Mouse (Mus musculus): ENCODE data around the gene Gabra1. TPM values are rescaled to one million over a fixed set of nuclear protein-coding genes. Genes with fewer than 3 reads are reported as not detected.

Gene Gabra1
- not detected for polyA plus RNA-seq (2017; shearing (Covaris generic))

DNA sequence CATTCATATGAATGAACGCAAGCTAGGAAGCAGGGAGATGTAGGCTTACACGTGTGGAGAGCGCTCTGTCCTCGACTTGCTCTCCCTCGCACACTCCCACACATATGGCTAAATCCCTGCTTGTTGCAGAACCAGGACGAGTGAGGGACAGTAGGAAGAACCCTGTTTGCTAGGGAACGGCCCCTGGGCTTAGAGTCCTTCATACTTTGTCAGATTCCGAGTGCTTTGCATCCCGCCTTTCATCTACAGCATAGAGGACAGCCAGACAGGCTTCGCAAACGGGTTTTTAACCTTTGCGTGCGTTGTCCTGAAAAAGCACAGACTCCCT, at the start of gene Gabra1:
Gene Gabra1 (minus strand): TSS at position 106 of the 328 bp plus-strand sequence.
- ATAC-seq, result no peak

DNA sequence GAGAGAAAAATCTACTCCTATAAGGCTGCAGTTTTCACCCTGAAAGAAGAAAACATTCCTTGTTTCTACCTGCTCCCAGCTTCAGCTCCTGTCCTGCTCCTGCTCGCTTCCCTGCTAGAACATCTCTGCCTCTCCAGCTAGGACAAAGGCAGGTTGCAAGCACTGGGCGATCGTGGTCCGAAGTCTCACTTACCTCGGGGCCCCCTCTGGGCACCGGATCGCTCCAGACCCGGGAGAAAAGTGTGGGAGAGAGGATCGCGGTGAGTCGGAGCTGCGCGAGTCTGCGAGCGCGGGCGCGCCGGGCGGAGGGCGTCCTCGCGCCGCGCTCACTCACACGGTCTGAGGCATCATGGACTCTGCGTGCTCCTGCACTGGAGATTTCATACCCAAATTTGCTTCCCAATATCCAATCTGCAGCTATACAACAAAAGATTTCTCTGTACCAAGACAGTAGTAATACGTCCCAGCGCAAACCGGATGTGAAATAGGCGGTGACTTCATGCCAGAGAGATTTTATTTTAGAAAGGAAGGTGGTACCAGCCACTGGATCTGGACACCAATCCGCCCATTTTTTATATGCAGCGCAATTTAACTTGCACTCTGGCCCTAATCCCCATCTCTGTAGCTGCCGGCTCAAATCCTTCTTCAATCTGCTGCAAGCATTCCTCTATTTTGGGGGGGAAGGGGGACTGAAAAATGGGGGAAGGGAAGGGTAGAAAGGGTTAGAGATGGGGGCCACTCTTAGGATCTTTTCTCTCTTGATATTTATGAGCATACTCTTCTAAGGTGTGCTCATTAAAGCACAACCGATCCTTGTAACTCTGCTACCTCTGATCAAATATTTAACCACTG, 531 bp downstream of the Gabra1 start:
- no peak for ATAC-seq

DNA sequence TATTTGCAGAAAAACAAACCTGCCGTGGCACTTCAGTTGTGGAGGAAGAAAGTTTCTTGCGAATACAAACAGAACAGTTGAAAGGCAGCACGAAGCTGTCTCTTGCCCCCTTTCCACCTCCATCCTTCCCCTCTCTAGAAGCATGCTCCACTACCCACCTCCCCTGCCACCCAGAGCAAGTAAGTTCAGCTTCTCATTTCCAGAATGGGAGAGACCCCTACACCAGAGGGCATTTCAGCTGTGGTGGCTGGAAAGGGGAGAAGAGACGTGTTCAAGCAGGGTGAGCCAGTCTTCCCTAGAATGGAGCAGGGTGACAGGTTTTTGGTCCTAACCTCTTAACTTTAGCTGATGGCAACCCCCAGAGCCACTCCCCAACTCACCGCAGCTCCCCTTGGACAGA, 1.3 kb downstream of the Gabra1 start:
- ATAC-seq, result no peak

DNA sequence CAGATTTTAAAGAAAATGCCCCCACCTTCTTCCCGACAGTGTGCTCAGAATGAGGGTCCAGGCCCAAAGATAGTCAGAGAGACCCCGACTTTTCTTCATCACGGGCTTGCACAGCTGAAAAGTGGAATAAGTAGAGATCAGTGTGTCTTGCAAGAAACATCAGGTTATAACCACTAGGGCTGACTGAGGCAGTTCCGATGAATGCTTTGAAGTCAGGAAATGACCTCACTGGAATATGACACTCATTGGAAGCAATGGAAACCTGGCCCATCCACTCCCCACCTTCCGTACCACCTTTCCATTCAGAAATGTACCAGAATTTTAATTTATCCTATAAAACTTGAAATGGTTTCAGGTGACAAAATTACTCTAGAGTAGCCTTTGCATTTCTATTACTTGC, 3.2 kb downstream of the Gabra1 start:
- ATAC-seq, result no peak

DNA sequence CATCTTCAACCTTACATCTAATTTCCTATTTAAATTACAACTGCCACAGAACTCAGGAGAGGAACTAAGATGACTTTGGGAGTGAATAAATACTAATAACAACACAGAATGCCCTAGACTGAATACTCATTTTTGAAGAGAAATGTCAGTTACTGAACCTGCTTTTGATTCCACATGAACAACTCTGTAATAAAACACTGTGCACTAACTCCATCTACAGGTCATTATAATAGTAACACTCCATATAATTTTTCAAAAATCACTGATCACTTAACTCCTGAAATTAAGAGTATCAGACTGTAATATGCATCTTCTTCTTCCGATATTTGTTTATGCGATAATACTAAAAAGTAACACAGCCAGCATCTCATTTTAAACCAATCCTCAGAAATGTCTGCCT, 4.4 kb downstream of the Gabra1 start:
- no peak for ATAC-seq

DNA sequence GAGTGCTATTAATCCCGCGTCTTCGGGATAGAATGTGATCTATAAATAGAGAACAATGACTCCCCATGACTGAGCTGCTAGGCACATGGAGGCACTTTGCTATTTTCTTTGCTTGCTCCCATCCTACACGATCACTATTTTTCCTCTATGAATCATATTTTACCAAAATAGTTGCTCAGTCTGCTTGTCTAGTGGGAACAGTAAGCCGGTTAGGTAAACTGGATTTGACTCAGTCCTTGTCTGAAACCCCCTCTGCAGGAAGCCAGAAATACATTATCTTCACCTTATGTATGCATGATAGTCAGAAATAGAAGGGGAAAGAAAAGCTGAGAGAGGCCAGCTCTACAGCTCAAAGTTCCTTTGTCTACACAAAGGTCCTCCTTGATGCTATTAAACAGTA, 31.3 kb downstream of the Gabra1 start:
- no peak for ATAC-seq

DNA sequence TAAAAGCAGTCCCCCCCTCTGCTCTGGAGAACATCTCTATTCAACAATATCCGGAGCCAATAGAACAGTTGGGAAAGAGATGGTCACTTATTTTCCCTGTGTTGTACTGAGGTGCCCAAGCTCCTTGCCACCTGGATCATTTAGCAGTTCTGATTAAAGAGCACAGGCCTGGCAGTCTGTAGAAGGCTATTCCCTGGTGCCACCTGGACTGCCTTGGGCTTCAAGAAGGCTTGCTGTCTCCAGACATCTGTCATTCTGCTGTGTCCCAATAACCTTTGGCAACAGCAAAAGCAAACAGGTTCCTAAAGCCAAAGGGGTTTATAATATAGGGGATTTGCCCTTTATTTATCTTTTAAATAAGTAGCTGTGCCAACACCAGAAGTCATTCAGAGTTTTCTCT, 65.8 kb downstream of the Gabra1 start:
- no peak for ATAC-seq

DNA sequence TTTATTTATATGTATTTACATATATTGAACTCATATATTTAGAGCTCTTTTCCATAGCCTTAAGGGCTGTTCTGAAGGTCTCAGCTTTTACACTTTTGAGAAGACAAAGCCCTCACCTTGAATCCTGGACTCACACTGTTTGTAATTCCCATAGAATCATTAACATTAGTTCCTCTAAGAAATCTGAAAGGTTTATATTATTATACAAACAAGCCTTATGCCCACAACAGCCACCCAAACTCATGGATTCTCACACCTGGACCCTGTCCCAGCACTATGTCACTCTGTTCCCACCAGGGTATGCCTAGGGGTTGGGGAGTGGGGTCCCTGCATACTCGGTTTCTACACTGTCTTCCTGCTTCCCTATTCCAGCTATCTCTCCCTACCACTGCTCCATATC, 72.7 kb downstream of the Gabra1 start:
- ATAC-seq, result no peak

DNA sequence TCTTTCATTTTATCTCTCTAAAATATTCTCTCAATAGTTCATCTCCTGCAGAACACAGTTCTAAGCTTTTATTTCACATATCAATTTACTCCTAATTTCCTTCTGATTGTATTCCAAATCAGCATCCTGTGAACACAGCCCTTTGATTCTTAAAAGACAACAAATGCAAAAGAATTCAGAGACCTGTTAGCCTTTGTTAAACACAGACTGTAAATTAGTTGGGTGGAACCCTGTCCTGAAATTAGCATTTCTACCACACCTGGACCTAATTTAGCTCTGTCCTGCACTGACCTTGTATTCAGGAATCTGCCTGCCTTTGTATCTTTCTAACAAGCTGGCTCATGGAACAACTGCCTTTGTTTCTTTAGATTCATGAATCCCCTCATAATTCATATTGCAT, 73.1 kb downstream of the Gabra1 start:
- ATAC-seq, result no peak

DNA sequence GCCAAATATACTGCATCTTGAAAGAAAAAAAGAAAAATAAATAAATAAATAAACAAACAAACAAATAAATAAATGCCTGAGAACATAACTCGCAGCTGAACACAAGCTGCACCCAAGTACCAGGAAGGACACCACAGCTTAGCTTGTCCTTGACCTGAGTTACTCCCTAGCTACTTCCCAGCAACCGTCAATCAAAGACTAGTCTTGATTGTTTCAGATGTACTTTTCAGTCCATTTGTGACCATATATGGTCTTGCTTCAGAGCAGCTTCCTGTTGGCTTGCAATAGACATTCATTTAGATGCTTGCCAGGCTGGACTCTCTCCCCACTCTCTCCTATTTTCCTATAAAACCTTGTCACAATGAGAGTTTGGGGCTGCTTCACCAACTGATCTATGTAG, 87.2 kb downstream of the Gabra1 start:
- no peak for ATAC-seq

Other genes starting within 250 kb of the Gabra1 start
- not detected for gene Gabrg2, start 182.1 kb downstream of the Gabra1 start, polyA plus RNA-seq (2017; shearing (Covaris generic))
- not detected for gene Gabra6, start 138.1 kb upstream of the Gabra1 start, polyA plus RNA-seq (2017; shearing (Covaris generic))
- gene Gabrb2, start 236.8 kb upstream of the Gabra1 start, polyA plus RNA-seq (2017; shearing (Covaris generic)), result not detected

All from CD4-positive, CD25-positive, alpha-beta regulatory T cell, adult 4 months (primary cell).